Mouse (Mus musculus) megakaryocyte-erythroid progenitor cell, adult 5-6 weeks (primary cell): Measurements from ENCODE around the gene Pttg1. TPM values are rescaled to one million over a fixed set of nuclear protein-coding genes. Genes with fewer than 3 reads are reported as not detected.

Experiments used
- ATAC-seq: replicated peaks from 2 replicates; pipeline ENCODE4 v1.8.0; 2016; ENCODE audit warnings: mild to moderate bottlenecking, inconsistent platforms; ENCODE audit not compliant: severe bottlenecking, poor library complexity, low FRiP score, low TSS enrichment
- total RNA-seq, 2 experiments: library from RNA; stranded (forward) in 1 of 2; stranded (reverse) in 1 of 2; fragments of 200-1000, 215-1000 nt in 1 of 2; fragments of >200 nt in 1 of 2; fragmentation: Nextera tagmentation in 1 of 2; gene quantifications; 2 replicates each; pipeline ENCODE4 v1.2.3; 2014 to 2017

Gene Pttg1
- 64.6 and 84.7 TPM in 2 replicates for total RNA-seq (2014; fragmentation: Nextera tagmentation)
- total RNA-seq (2017): 59.5 and 64.9 TPM in 2 replicates

DNA sequence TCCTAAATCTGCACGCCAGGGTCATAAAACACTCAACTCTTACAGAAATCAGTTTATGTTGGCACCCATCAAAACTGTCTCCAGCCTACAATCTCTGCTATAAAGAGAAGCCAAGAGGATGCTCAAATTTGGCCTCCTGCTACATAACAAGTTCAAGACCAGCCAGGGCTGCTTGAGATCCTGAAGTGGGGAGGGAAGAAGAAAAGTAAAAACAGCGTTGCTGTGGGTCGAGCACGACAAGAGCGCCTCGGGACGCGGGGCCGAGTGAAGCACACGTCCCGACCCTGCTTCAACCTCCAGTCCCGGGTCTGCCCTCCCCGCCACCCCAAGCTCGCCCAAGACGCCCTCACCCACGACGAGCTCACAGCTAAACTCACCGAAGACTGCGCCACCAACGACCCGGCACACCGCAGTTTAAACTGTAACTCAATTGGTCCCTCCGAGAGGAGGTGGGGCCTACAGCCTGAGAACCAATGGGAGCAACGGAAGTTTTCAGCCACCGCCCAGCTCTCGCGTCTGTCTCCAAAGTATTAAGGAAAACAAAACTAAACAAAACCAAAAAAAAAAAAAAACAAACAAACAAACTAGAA is at the start of gene Pttg1:
TSS of gene Pttg1 (minus strand) at position 428 of the 590 bp plus-strand sequence.
- ATAC-seq: peak; percentile 100

DNA sequence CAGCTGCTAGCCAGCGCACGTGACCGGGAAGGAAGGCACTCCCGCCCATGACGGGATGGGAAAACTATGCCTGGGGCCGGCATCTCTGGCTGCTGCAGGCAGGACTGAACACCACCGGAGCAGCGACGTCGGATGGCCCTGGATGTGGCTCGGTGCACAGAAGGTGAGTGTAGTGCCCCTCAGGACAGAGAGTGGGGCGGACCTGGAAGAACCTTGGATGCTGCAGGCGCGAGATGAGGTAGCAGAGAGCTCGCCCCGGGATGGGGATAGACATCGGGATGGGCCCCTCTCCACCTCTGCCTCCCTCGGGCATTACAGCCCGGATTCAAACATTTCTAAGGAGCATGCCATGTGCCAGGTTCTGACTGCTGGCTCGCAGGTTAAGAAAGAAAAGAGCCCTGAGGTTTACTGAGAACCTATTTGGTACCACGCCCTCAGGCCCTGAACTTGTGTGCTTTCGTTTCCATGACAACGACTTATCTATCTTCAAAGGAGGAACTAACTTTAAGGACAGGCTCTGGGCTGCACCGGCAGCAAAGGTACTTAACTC is 48.2 kb upstream of the Pttg1 start, which contains the start of gene C1qtnf2:
TSS of gene C1qtnf2 (plus strand) at position 52 of the 550 bp plus-strand sequence.
- ATAC-seq: peak; percentile 84

DNA sequence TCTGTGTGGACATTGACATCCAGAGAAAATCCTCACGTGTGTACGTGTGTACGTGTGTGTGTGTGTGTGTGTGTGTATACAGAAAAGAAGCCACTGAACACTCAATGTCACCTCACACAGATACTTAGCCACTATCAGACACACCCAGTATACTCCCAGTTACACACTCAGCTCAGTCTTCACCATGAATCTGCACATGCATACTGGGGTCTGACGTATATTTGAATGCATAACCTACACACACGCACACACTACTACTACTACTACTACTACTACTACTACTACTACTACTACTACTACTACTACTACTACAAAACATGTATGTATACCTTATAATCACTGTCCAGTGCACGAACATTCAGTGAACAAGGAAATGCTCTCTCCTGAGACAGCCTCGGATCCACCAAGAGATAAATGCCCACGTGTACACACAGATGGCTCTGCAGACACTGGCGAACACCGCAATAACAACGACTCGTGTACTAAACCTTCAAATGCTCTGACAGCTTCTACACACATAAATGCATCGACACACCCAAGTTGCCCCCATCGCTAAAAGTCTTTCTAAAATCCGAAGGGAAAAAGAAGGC is 47.7 kb upstream of the Pttg1 start:
- ATAC-seq: no peak

- no peak for ATAC-seq
Observed at GRCm38 (mm10) chr11:43473115-43473514, 47.1 kb upstream of the Pttg1 start.

- no peak for ATAC-seq
Observed at GRCm38 (mm10) chr11:43470881-43471820, 45.1 kb upstream of the Pttg1 start.

DNA sequence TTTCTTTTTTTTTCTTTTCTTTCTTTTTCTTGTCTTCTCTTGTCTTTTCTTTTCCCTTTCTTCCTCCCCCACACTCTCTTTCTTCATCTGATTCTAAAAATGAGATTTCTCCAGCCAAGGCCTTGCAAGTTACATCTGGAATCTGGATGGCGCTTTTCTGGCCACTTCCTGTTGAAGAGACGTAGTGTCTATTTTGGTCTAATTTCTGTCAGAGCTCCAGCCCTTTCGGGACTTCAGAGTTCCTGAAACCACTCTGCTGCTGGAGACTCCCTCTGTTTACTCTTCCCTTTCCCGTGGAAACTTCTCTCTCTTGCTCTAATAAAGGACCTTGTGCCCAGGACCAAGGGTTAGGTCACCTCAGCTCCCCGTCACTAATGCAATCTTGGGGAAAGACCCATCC is 44.1 kb upstream of the Pttg1 start:
- ATAC-seq: no peak

GRCm38 (mm10) chr11:43463204-43463603 is 37.2 kb upstream of the Pttg1 start:
- ATAC-seq: no peak

- 0 out of 2 replicates have a peak, but pooled peaks have one; percentile 26 for ATAC-seq
Observed at GRCm38 (mm10) chr11:43452266-43452665, 26.2 kb upstream of the Pttg1 start.

DNA sequence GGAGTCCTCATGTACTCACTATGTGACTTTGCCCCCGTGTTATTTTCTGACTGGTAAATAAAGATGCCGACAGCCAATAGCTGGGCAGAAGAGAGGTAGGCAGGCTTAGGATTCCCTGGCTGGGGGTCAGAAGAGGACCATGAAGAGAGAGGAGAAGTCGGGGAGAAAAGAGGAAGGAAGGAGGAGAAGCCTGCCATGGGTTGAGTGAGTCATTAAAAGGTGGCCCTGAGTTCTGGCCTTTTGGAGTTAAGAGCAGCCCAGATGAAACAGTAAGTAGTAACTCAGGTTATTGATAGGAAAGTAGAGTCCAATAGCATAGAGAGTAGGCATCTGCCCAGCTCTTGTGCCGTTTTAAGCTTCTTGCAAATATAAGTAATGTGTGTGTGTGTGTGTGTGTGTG is 25.3 kb upstream of the Pttg1 start:
- no peak for ATAC-seq

DNA sequence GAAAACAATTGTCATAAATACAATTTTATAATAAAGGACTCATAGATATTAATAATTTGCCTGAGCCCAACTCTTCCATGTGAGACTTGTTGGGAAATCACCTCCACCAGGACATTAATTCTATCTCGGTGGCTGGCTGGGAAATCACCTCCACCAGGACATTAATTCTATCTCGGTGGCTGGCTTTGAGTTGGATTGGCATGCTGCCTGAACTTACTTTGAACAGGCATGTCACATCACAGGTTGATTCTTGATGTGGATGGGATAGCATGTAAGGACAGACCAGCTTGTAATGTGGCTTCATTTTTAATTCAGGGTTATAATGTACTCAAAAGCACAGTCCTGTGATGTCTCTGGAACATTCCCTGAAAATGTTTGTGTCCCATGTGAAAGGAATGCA is 23.9 kb upstream of the Pttg1 start:
- ATAC-seq: no peak

- no peak for ATAC-seq
Observed at GRCm38 (mm10) chr11:43443183-43443582, 17.1 kb upstream of the Pttg1 start.

- ATAC-seq: no peak
Observed at GRCm38 (mm10) chr11:43441121-43441520, 15.1 kb upstream of the Pttg1 start.

GRCm38 (mm10) chr11:43434024-43434407 is 8.0 kb upstream of the Pttg1 start:
- ATAC-seq: peak; percentile 76

DNA sequence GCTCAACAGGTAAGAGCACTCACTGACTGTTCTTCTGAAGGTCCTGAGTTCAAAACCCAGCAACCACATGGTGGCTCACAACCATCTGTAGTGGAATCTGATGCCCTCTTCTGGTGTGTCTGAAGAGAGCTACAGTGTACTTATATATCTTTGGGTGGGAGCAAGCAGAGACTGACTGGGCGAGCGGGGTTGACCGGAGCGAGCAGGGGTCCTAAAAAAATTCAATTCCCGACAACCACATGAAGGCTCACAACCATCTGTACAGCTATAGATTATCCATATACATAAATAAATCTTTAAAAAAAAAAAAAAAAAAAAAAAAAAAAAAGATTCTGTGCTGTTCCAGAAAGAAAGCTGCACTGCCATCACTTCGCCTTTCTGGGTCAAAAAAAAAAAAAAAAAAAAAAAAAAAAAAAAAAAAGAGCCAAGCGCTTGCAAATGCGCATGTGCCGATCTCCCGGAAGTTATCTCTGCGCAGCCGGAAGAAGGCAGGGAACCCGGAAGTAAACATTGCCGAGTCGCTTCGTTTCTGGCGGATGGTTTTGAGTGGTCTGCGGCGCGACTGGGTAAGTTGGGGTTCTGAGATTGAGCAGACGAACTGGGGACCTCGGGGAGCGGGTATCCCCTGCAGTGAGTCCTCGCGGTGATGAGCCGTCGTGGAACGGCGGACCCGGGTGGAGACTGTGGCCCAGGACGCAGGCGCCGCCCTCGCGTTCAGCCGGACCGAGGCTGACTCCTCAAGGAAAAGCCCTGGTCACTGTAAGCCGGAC is 7.4 kb upstream of the Pttg1 start, which contains the start of gene Slu7:
TSS of gene Slu7 (plus strand) at position 491 of the 770 bp plus-strand sequence.
- peak; percentile 90 for ATAC-seq

- peak; percentile 49 for ATAC-seq
Observed at GRCm38 (mm10) chr11:43426414-43426884, 398 bp upstream of the Pttg1 start.

DNA sequence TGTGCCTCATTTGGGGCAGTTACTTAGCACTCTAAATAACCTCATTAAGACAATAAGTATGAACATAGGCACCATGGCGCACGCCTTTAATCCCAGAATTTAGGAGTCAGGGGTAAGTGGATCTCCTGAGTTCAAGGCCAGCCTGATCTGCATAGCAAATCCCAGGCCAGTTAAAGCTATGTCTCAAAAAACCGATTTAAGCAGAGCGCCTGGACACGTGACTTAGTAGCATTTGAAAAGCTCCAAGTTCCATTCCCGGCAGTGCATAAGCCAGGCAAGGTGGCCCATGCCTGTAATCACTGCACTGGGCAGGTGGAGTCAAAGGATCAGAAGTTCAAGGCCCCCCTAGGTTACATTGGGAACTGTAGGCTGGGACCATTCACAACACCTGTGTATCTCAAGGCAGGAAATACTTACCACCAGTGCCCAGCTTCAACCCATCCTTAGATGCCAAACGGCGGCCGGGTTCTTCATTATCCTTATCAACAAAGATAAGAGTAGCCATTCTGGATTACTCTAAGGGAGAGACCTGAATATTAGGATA is 813 bp downstream of the Pttg1 start:
- no peak; the same call in 1 of the 2 replicates for ATAC-seq

- ATAC-seq: no peak
Observed at GRCm38 (mm10) chr11:43424386-43424785, 1.7 kb downstream of the Pttg1 start.

DNA sequence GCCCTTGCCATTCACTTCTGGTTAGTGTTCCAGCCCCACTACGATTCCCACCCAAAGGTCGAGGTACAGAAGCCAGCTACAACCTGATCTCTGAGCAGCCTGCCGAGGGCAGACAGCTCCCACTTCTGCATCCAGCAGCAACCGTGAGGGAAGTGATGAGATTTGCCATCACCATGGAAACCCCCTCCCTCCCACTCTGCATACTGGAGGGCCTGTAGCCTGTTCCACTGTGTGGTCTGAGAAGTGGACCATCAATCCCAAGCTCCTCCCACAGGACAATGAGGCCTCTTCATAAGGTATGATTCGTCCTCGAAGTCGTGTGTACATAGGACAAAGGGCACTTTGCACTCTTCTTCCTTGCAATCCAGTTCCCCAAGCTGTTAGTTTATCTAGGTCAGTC is 8.8 kb downstream of the Pttg1 start:
- ATAC-seq: no peak
